Mouse (Mus musculus): ENCODE measurements around the gene Acvr1c.

Gene Acvr1c

GRCm38 (mm10) chr2:58282259-58282910, 75.3 kb downstream of the Acvr1c start:
- in situ Hi-C loops (cut with MboI, MseI) = no loop called here

- in situ Hi-C loops (cut with MboI, MseI) = no loop called here
These were observed 76.6 kb downstream of the Acvr1c start for GRCm38 (mm10) chr2:58281046-58281445.

GRCm38 (mm10) chr2:58279163-58279562, 78.5 kb downstream of the Acvr1c start:
- in situ Hi-C loops (cut with MboI, MseI) = no loop called here

GRCm38 (mm10) chr2:58276454-58276853, 81.2 kb downstream of the Acvr1c start:
- in situ Hi-C loops (cut with MboI, MseI) = no loop called here

GRCm38 (mm10) chr2:58240639-58241038, 117.1 kb downstream of the Acvr1c start:
- in situ Hi-C loops (cut with MboI, MseI) = no loop called here

GRCm38 (mm10) chr2:58237487-58237886, 120.2 kb downstream of the Acvr1c start:
- in situ Hi-C loops (cut with MboI, MseI) = no loop called here

All from regulatory T cell (primary cell).